Mouse (Mus musculus): ENCODE results near the gene Chst11. TPM values are rescaled to one million over a fixed set of nuclear protein-coding genes. Genes with fewer than 3 reads are reported as not detected.

Gene Chst11
- polyA plus RNA-seq, 1 experiment from 2014 or later = 1.1 TPM

DNA sequence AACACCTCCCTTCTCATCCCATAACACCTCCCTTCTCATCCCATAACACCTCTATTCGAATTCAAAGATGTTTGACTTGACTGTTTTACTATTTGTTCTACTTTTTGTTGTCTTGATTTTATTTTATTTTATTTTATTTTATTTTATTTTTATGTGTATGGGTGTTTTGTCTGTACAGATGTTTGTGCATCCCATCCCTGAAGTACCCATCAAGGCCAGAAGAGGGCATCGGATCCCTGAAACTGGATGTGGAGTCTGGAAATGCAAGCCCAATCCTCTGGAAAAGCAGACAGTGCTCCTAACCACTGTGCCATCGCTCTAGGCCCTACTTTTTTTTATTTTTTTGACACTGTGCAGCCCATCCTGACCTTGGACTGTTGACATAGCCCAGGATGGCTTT, 239.7 kb downstream of the Chst11 start:
- Histone ChIP-seq H3K9me3 (replicated peaks; ENCODE audit: control insufficient read depth, low read length) (no peaks in the 10 kb centered on the region), H3K4me2 (ENCODE audit: low read depth, low read length) (no peak overlapping the region), H3K4me1 (ENCODE audit: control insufficient read depth, insufficient read depth, low read length) (peaks cover 8% of the 10 kb centered on the region; the same call in 1 of the 2 replicates), H3K27ac (ENCODE audit: low read length) (no peak overlapping the region; the same call in 1 of the 2 replicates), H3K36me3 (ENCODE audit: control insufficient read depth, insufficient read depth, low read length) (no peaks in the 10 kb centered on the region), H3K4me3 (replicated peaks; ENCODE audit: low read length) (no peak overlapping the region), H3K9ac (ENCODE audit: low read length) (no peak overlapping the region), H3K27me3 (ENCODE audit: control insufficient read depth, insufficient read depth, low read length) (no peaks in the 10 kb centered on the region)
- no peak for ATAC-seq (ENCODE audit: insufficient read depth, low FRiP score)
- 51% methylated on average over 3 of the region's 3 CpGs for WGBS

DNA sequence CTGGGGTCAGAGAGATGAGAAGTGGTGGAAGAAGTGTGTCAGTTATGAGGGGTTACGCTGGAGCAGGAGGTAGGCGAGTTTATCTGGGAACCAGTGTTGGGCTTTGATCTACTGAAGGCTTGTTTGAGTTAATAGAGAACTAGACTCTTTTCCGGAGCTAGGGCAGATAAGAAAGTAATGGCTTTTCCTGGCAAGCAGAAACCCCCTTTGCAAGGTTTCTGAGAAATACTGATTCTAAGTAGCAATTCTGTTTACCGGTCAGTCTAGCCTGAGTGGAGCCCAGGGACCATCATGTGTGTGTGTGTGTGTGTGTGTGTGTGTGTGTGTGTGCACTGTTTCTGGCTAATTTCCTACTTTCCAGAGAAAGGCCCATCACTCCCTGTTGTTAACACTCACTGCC, 243.3 kb downstream of the Chst11 start:
- ATAC-seq (ENCODE audit: insufficient read depth, low FRiP score) = no peak
- 57% methylated on average over 4 of the region's 4 CpGs for WGBS
- no peak overlapping the region for H3K27ac ChIP-seq (ENCODE audit: low read length)
- no peaks in the 10 kb centered on the region for H3K27me3 ChIP-seq (ENCODE audit: control insufficient read depth, insufficient read depth, low read length)
- no peak overlapping the region for H3K4me3 ChIP-seq (replicated peaks; ENCODE audit: low read length)
- no peak overlapping the region for H3K9ac ChIP-seq (ENCODE audit: low read length)
- no peaks in the 10 kb centered on the region for H3K36me3 ChIP-seq (ENCODE audit: control insufficient read depth, insufficient read depth, low read length)
- H3K4me2 ChIP-seq (ENCODE audit: low read depth, low read length) = no peak overlapping the region
- no peaks in the 10 kb centered on the region for H3K4me1 ChIP-seq (ENCODE audit: control insufficient read depth, insufficient read depth, low read length)
- H3K9me3 ChIP-seq (replicated peaks; ENCODE audit: control insufficient read depth, low read length) = no peaks in the 10 kb centered on the region

DNA sequence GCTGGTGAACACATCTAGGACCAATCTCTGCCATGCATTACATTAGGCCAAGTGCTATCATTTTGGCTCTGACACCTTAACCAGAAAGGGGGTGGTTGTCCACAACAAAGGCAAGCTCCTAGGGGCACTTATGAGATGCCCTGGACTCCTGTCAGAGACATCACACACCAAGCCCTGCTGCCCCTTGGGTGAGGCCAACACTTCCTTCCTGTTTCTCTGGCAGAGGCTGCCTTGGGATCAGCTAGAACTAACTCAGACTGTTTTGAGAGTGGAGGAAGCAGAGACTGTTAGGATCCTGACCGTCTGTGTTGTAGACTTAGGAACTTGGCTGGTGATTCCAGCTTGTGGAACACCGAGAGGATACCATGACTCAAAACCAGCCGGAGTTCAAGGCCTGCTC, 248.7 kb downstream of the Chst11 start:
- no peaks in the 10 kb centered on the region for H3K9me3 ChIP-seq (replicated peaks; ENCODE audit: control insufficient read depth, low read length)
- ATAC-seq (ENCODE audit: insufficient read depth, low FRiP score) = no peak
- H3K36me3 ChIP-seq (ENCODE audit: control insufficient read depth, insufficient read depth, low read length) = no peaks in the 10 kb centered on the region
- WGBS = 77% methylated on average over 3 of the region's 3 CpGs
- no peaks in the 10 kb centered on the region for H3K4me1 ChIP-seq (ENCODE audit: control insufficient read depth, insufficient read depth, low read length)
- H3K9ac ChIP-seq (ENCODE audit: low read length) = no peak overlapping the region
- no peak overlapping the region for H3K27ac ChIP-seq (ENCODE audit: low read length)
- no peak overlapping the region for H3K4me3 ChIP-seq (replicated peaks; ENCODE audit: low read length)
- H3K27me3 ChIP-seq (ENCODE audit: control insufficient read depth, insufficient read depth, low read length) = no peaks in the 10 kb centered on the region
- H3K4me2 ChIP-seq (ENCODE audit: low read depth, low read length) = no peak overlapping the region

DNA sequence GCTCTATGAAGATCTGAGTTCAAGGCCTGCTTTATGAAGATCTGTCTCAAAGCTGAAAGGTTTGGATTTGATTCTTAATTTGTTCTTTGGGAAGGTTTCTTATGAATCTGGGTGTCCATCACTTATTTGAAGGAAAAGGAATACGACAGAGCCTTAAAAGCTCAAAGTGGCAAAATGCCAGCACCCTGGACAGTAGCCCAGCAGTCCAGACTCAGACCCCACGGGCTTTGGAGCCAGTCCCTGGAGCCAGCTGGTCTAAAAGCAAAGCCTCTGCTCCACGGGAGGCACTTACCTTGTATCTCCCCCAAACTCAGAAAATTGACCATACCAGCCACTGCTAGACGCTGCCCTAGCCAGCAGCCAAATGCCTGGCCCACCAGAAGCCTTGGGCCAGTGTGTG, 249.1 kb downstream of the Chst11 start:
- Histone ChIP-seq H3K27me3 (ENCODE audit: control insufficient read depth, insufficient read depth, low read length) (no peaks in the 10 kb centered on the region), H3K4me1 (ENCODE audit: control insufficient read depth, insufficient read depth, low read length) (no peaks in the 10 kb centered on the region), H3K4me2 (ENCODE audit: low read depth, low read length) (no peak overlapping the region), H3K27ac (ENCODE audit: low read length) (no peak overlapping the region), H3K9me3 (replicated peaks; ENCODE audit: control insufficient read depth, low read length) (no peaks in the 10 kb centered on the region), H3K9ac (ENCODE audit: low read length) (no peak overlapping the region), H3K36me3 (ENCODE audit: control insufficient read depth, insufficient read depth, low read length) (no peaks in the 10 kb centered on the region), H3K4me3 (replicated peaks; ENCODE audit: low read length) (no peak overlapping the region)
- 45% methylated on average over 4 of the region's 4 CpGs for WGBS
- no peak for ATAC-seq (ENCODE audit: insufficient read depth, low FRiP score)

DNA sequence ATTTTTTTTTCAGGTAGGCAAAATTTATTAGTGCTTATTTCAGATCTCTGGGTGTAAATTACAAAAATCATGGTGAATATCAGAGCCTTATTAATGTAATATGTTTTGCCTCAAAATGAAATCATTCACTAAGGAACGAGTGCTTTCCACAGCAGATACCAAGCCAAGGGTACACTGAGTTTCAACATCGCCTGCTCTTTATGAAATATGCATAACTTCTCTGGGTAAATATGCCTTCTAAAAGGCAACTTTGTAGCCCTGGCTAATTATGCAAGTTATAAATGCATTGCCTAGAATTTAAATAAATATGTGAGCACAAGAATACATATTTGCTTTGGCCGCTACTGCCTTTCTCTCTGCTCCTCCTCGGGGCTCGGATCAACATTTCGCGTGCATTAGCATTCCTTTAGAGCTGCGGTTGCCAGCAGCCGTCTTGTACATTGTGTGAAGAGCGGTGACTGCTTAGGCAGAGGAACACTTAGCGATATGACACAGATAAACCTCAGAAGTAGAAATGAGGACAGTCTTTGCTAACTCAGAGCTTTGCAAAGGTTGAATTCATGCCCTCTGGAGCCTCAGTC, 256.9 kb downstream of the Chst11 start:
- 22% methylated on average over 11 of the region's 11 CpGs for WGBS
- no peak; the same call in 1 of the 2 replicates for ATAC-seq (ENCODE audit: insufficient read depth, low FRiP score)
- Histone ChIP-seq H3K27me3 (ENCODE audit: control insufficient read depth, insufficient read depth, low read length) (no peaks in the 10 kb centered on the region), H3K36me3 (ENCODE audit: control insufficient read depth, insufficient read depth, low read length) (no peaks in the 10 kb centered on the region), H3K9me3 (replicated peaks; ENCODE audit: control insufficient read depth, low read length) (no peaks in the 10 kb centered on the region), H3K4me2 (ENCODE audit: low read depth, low read length) (no peak overlapping the region), H3K27ac (ENCODE audit: low read length) (no peak overlapping the region), H3K4me1 (ENCODE audit: control insufficient read depth, insufficient read depth, low read length) (no peaks in the 10 kb centered on the region), H3K4me3 (replicated peaks; ENCODE audit: low read length) (no peak overlapping the region), H3K9ac (ENCODE audit: low read length) (no peak overlapping the region)

DNA sequence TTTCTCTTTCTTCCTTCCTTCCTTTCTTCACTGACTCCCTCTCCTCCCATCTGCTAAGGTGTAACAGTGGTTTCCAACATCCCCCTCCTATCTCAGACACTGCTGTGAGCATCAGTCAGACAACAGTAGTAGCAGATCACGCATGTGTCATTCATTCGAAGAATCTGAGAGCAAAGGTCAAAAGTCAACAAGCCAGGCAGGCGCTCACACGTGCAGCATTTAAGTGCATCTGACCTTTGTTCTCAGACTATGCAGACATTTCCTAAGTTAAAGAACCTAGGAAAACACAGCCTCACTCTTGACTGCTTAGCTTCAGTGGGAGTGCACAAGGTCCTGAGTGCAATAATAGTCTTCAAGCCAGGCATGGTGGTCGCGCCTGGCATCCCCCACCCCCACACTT, 258.8 kb downstream of the Chst11 start:
- Histone ChIP-seq H3K9me3 (replicated peaks; ENCODE audit: control insufficient read depth, low read length) (no peaks in the 10 kb centered on the region), H3K27ac (ENCODE audit: low read length) (no peak overlapping the region), H3K4me2 (ENCODE audit: low read depth, low read length) (no peak overlapping the region), H3K4me3 (replicated peaks; ENCODE audit: low read length) (no peak overlapping the region), H3K4me1 (ENCODE audit: control insufficient read depth, insufficient read depth, low read length) (no peaks in the 10 kb centered on the region), H3K27me3 (ENCODE audit: control insufficient read depth, insufficient read depth, low read length) (no peaks in the 10 kb centered on the region), H3K36me3 (ENCODE audit: control insufficient read depth, insufficient read depth, low read length) (no peaks in the 10 kb centered on the region), H3K9ac (ENCODE audit: low read length) (no peak overlapping the region)
- 52% methylated on average over 6 of the region's 6 CpGs for WGBS
- no peak for ATAC-seq (ENCODE audit: insufficient read depth, low FRiP score)

Other genes starting within 250 kb of the Chst11 start
- 39.8 and 39.9 TPM in 2 replicates for gene Nfyb, start 221.4 kb upstream of the Chst11 start, polyA plus RNA-seq (2015; fragmentation: Nextera tagmentation; extraction: Ambion mirVana)
- 77.4 and 79.4 TPM in 2 replicates for gene Txnrd1, start 151.5 kb upstream of the Chst11 start, polyA plus RNA-seq (2015; fragmentation: Nextera tagmentation; extraction: Ambion mirVana)
- 0.40 and 0.46 TPM in 2 replicates for gene Eid3, start 118.9 kb upstream of the Chst11 start, polyA plus RNA-seq (2015; fragmentation: Nextera tagmentation; extraction: Ambion mirVana)

Data from stomach, embryonic 16.5 days (tissue).